Mouse (Mus musculus): Measurements from ENCODE around the gene Slc25a45. TPM values are rescaled to one million over a fixed set of nuclear protein-coding genes. Genes with fewer than 3 reads are reported as not detected.

Slc25a45 gene
- total and polyA plus RNA-seq, 2 experiments from 2014 or later: 2.2 to 2.9 TPM

DNA sequence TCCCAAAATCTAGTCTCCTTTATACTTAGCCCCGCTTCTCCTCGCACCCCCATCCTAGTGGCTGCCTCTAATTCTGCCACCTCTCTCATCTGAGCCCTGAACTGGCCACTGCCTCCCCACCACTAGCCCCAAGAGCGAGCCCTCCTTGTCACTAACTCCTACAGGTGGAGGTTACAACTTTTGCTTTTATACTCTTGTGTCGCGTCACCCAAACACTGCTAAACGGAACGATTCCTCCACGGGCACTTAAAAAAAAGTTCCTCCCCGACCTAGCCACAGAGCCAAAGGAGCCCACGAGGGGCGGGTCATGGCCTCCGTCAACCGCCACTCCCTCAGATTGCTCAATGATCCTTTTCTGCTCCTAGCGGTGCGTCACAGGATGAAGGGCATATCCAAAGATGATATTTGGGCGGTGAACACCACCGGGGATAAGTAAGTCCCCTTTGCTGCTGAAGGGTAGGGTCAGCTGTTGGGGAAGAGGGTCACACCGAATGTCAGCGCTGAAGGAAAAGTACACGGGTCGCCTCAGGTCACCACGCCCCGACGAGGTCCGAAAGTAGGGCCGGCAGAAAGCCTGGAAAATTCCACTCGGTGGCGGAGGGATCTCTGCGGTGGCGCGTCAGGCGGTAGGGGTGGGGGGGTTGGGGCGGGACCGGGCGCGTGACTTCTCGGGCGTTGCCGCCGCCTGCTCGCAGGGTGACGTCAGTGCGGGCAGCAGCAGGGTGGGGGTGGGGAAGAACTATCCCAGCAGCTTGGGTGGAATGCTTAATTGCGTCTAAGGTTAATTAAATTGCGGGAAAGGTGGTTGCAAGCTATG, 32.1 kb upstream of the Slc25a45 start:
- no peaks in the 10 kb centered on the region for H3K27me3 ChIP-seq (ENCODE audit: insufficient read depth, low read length)
- H3K9me3 ChIP-seq (ENCODE audit: low read length): no peaks in the 10 kb centered on the region
- H3K36me3 ChIP-seq (ENCODE audit: insufficient read depth): no peaks in the 10 kb centered on the region
- H3K4me2 ChIP-seq (ENCODE audit: low read depth): peak overlapping the region; percentile 63
- peak overlapping the region; percentile 32 for H3K4me3 ChIP-seq (ENCODE audit: low read depth, low read length)
- WGBS: 6% methylated on average over 45 of the region's 45 CpGs
- peak overlapping the region; percentile 62 for H3K9ac ChIP-seq
- peaks cover 30% of the 10 kb centered on the region for H3K4me1 ChIP-seq (ENCODE audit: insufficient read depth)
- H3K27ac ChIP-seq (ENCODE audit: low read depth, low read length): peak overlapping the region; percentile 99
- ATAC-seq (peak; percentile 66), DNase-seq (peak; percentile 96)
- TF ChIP-seq CTCF (IDR thresholded peaks at IDR 0.05; ENCODE audit: low read depth): peak; percentile 53

DNA sequence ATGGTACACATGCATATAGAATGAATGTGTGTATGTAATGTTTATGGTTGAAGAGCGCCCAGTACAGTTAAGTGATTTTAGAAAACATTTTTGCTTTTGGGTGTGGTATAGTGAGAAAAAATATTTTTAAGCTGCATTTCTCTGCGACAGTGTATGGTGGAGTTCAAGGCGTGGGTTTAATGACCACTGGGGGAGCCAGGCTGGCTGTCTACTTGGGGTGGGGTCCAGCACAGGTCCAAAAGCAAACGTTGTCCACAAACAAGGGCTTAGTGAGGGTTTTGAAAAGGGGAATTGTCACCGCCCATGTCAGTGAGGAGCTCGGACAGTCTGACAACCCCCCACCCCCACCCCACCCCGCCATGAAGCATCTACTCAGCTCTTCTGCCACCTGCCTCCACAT, 31.5 kb upstream of the Slc25a45 start:
- H3K4me1 ChIP-seq (ENCODE audit: insufficient read depth): peaks cover 30% of the 10 kb centered on the region
- no peaks in the 10 kb centered on the region for H3K9me3 ChIP-seq (ENCODE audit: low read length)
- 0 out of 2 replicates have a peak, but pooled peaks have one; percentile 15 for TF ChIP-seq CTCF (IDR thresholded peaks at IDR 0.05; ENCODE audit: low read depth)
- no peak; the same call in 1 of the 2 replicates for ATAC-seq
- peak overlapping the region; percentile 62 for H3K9ac ChIP-seq
- H3K27me3 ChIP-seq (ENCODE audit: insufficient read depth, low read length): no peaks in the 10 kb centered on the region
- under 1% methylated on average over 7 of the region's 7 CpGs for WGBS
- no peak for DNase-seq
- peak overlapping the region; percentile 63 for H3K4me2 ChIP-seq (ENCODE audit: low read depth)
- no peaks in the 10 kb centered on the region for H3K36me3 ChIP-seq (ENCODE audit: insufficient read depth)
- H3K27ac ChIP-seq (ENCODE audit: low read depth, low read length): peak overlapping the region; percentile 99
- peak overlapping the region; percentile 32 for H3K4me3 ChIP-seq (ENCODE audit: low read depth, low read length)

DNA sequence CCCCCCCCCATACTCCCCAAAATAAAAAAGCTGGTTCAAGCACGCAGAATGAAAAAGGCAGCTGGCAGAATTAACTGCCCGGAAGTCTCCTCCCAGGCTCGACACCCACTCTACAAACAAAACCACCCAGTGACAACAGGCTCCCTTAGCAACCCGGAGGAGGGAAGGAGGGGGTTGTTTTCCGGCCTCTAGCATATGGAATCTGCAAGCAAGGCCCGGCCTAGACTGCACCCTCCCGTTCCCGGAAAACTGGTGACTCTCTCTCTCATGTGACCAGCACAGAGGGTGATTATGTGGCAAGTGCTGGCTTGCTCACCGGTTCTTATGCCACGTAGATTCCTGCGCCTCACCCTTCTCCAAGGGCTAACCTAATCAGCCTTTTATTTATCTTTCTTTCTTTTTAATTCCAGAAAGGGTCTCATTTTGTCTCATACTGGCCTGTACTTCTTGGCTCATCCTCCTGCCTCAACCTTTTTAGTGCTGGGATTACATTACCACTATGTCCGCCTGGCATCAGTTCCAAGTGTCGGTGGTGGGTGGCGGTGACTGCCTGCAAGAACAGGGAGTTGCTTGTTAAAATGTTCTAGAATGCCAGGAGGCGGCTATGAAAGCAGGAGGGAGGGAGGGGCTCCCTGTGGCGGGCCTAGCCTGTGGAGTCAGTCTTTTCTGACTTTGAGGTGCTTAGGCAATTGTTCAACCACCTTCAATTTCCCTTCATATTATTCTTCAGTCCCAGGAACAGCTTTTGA, 30.9 kb upstream of the Slc25a45 start:
- TF ChIP-seq CTCF (IDR thresholded peaks at IDR 0.05; ENCODE audit: low read depth): no peak
- under 1% methylated on average over 16 of the region's 16 CpGs for WGBS

DNA sequence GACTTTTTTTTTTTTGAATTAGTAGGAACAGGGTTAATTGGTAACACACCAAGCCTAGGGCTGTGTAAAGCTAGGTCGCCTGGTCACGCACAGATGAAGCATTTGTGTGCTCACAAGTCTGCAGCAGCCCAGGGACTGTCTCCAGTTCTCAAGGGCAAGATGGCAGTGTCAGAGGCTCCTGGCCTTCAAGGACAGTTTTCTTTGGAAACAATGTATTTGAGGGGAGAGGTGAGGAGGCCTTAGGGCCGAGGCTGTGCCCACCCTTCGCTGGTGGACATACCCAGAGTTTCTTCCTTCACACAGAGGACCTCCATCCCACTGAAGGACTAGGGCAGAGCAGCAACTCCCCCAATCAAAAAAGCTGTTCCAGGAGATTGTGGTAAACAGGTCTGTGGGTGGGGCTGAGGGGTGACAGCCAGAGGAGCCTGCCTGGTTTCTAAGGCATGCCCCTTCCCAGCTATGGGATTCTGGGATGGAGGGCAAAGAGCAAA, 30.3 kb upstream of the Slc25a45 start:
- TF ChIP-seq CTCF (IDR thresholded peaks at IDR 0.05; ENCODE audit: low read depth): no peak
- Histone ChIP-seq H3K4me2 (ENCODE audit: low read depth) (peak overlapping the region; percentile 63), H3K36me3 (ENCODE audit: insufficient read depth) (peaks cover 3% of the 10 kb centered on the region; the same call in 1 of the 2 replicates), H3K9ac (peak overlapping the region; percentile 62), H3K9me3 (ENCODE audit: low read length) (no peaks in the 10 kb centered on the region), H3K27me3 (ENCODE audit: insufficient read depth, low read length) (no peaks in the 10 kb centered on the region), H3K4me1 (ENCODE audit: insufficient read depth) (peaks cover 30% of the 10 kb centered on the region), H3K4me3 (ENCODE audit: low read depth, low read length) (peak overlapping the region; percentile 32; the same call in 1 of the 2 replicates), H3K27ac (ENCODE audit: low read depth, low read length) (peak overlapping the region; percentile 99)
- no peak for DNase-seq
- WGBS: 32% methylated on average over 4 of the region's 4 CpGs
- no peak for ATAC-seq

More for the DNA sequence above, 30.9 kb upstream of the Slc25a45 start:
- H3K4me3 ChIP-seq (ENCODE audit: low read depth, low read length): peak overlapping the region; percentile 32
- no peaks in the 10 kb centered on the region for H3K9me3 ChIP-seq (ENCODE audit: low read length)
- peak overlapping the region; percentile 62 for H3K9ac ChIP-seq
- no peaks in the 10 kb centered on the region; the same call in 1 of the 2 replicates for H3K36me3 ChIP-seq (ENCODE audit: insufficient read depth)
- peak overlapping the region; percentile 63 for H3K4me2 ChIP-seq (ENCODE audit: low read depth)
- DNase-seq: peak; percentile 91
- H3K27me3 ChIP-seq (ENCODE audit: insufficient read depth, low read length): no peaks in the 10 kb centered on the region
- peaks cover 30% of the 10 kb centered on the region for H3K4me1 ChIP-seq (ENCODE audit: insufficient read depth)
- H3K27ac ChIP-seq (ENCODE audit: low read depth, low read length): peak overlapping the region; percentile 99
- ATAC-seq: peak; percentile 92

DNA sequence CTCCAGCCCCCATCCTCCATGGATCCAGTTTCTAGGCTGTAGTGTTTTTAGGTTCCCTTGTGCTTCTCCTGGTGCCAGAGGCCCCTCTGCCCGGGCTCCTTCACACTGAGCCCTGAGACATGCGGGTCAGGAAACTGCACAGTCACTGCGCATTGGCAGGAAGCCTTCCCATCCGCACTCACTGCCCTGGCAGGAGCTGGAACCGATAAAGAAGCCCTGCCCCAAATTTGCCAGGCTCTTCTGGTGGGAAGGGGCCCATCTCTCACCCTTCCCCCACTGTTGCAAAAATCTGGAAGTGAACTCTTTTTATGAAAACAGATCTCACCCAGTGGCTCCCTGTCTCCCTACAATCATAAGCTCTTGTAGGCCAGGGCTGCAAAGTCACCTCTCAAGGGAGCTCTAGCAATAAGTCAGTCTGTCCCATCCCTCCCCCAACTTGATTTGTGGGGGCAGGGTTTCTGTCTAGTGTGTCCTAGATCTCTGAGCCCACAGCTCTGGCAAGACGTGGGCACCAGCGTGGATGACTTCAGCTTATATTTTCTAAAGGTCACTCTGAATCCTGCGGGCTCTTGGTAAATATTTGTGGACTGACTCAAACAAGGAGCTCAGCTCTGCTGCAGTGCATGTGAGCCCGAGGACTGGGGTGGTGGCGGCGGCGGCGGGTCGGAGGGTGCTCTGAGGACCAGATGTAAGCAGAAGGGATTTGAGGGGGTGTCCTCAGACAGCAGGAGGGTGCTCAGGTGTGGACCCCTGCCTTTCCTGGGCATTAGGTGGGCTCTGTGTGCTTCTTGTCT, 29.4 kb upstream of the Slc25a45 start:
- no peak for TF ChIP-seq CTCF (IDR thresholded peaks at IDR 0.05; ENCODE audit: low read depth)
- 56% methylated on average over 14 of the region's 14 CpGs for WGBS

More for the DNA sequence above, 29.4 kb upstream of the Slc25a45 start:
- Histone ChIP-seq H3K4me1 (ENCODE audit: insufficient read depth) (peaks cover 30% of the 10 kb centered on the region), H3K4me2 (ENCODE audit: low read depth) (peak overlapping the region; percentile 17; the same call in 1 of the 2 replicates), H3K27me3 (ENCODE audit: insufficient read depth, low read length) (no peaks in the 10 kb centered on the region), H3K27ac (ENCODE audit: low read depth, low read length) (peak overlapping the region; percentile 99), H3K9me3 (ENCODE audit: low read length) (no peaks in the 10 kb centered on the region), H3K4me3 (ENCODE audit: low read depth, low read length) (no peak overlapping the region), H3K36me3 (ENCODE audit: insufficient read depth) (peaks cover 5% of the 10 kb centered on the region; the same call in 1 of the 2 replicates), H3K9ac (peak overlapping the region; percentile 62; the same call in 1 of the 2 replicates)
- no peak for ATAC-seq
- peak; percentile 47 for DNase-seq
